Mouse (Mus musculus): ENCODE measurements at regions not wholly inside any gene's neighbourhood (a gene's known extent, or its start where the extent isn't known, plus 50 kb on each side); places are given as distances from the start of the nearest gene placed in this dataset.

DNA sequence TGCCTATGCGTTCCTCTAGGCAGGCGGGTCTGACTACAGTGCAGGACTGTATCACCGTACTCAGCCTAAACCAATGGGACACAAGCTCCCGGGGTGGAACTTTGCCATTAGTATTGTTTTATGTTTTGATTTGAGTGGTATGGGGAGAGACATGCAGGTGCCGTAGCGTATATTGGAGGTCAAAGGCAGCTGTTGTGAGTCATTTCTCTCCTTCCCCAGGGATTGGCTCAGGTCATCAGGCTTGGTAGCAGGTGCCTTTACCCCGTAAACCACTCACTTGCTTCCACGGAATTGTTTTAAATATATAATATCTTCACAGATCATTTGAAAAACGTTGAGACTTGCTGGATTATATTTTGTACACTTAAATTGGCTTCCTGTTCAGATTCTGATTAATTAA lies 58.1 kb upstream of the Dnajc19 start:
- Histone ChIP-seq H3K4me2 (ENCODE audit: low read depth, low read length) (no peak overlapping the region), H3K9me3 (replicated peaks; ENCODE audit: control insufficient read depth, low read length) (no peaks in the 10 kb centered on the region), H3K27me3 (ENCODE audit: control insufficient read depth, insufficient read depth, low read length) (no peaks in the 10 kb centered on the region), H3K4me3 (ENCODE audit: low read depth, low read length) (no peak overlapping the region), H3K36me3 (replicated peaks; ENCODE audit: control insufficient read depth, insufficient read depth, low read depth, low read length) (no peaks in the 10 kb centered on the region), H3K4me1 (ENCODE audit: control insufficient read depth, insufficient read depth, low read length) (no peaks in the 10 kb centered on the region), H3K27ac (replicated peaks; ENCODE audit: low read depth, low read length) (no peak overlapping the region), H3K9ac (replicated peaks; ENCODE audit: low read length) (no peak overlapping the region)
- DNase-seq (ENCODE audit: low spot score) (no peak), ATAC-seq (replicated peaks; ENCODE audit: insufficient number of reproducible peaks, low FRiP score, low TSS enrichment, low read depth) (no peak)
- 77% methylated on average over 9 of the region's 9 CpGs for WGBS

DNA sequence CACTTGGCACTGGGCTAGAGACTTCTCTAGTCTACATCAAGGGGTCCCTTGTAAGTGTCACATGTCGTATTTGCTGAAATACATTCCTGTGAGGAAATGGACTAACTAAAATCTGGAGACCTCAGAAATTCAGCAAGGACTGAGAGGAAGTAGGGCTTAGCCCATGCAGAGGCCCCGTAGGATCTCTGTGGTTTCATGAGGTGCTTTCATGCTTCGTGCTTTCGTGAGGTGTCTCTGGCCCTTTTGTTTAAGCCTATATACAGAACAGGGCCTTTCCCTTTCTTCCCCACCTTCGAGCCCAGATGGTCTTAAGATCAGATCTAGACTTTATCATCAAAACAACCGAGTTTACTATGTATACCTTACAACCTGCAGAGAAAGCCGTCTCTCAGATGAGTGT lies 56.9 kb upstream of the Dnajc19 start:
- no peak for DNase-seq (ENCODE audit: low spot score)
- H3K4me1 ChIP-seq (ENCODE audit: control insufficient read depth, insufficient read depth, low read length): no peaks in the 10 kb centered on the region
- no peaks in the 10 kb centered on the region for H3K27me3 ChIP-seq (ENCODE audit: control insufficient read depth, insufficient read depth, low read length)
- H3K9me3 ChIP-seq (replicated peaks; ENCODE audit: control insufficient read depth, low read length): no peaks in the 10 kb centered on the region
- 86% methylated on average over 7 of the region's 7 CpGs for WGBS
- H3K4me2 ChIP-seq (ENCODE audit: low read depth, low read length): no peak overlapping the region
- no peak for ATAC-seq (replicated peaks; ENCODE audit: insufficient number of reproducible peaks, low FRiP score, low TSS enrichment, low read depth)
- H3K9ac ChIP-seq (replicated peaks; ENCODE audit: low read length): no peak overlapping the region
- no peaks in the 10 kb centered on the region for H3K36me3 ChIP-seq (replicated peaks; ENCODE audit: control insufficient read depth, insufficient read depth, low read depth, low read length)
- no peak overlapping the region for H3K27ac ChIP-seq (replicated peaks; ENCODE audit: low read depth, low read length)
- no peak overlapping the region for H3K4me3 ChIP-seq (ENCODE audit: low read depth, low read length)

DNA sequence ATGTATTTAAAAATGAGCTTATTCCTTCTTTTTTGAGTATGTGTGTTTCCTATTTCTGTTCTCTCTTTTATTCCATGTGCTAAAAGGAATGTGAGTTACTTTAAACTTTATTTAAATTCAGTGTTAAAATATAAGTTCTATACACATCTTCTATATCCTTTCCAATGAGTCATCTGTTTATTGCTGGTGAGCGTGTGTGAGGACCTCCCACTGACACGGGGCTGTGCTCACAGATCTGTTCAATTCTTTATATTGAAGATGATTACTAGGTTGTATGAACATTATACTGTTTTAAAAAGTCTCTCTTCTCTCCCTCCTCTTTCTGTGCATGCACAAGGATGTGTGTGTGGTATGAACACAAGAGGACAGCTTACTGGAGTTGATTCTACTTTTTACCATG lies 55.3 kb upstream of the Dnajc19 start:
- 87% methylated on average over 2 of the region's 2 CpGs for WGBS
- H3K4me2 ChIP-seq (ENCODE audit: low read depth, low read length): no peak overlapping the region
- ATAC-seq (replicated peaks; ENCODE audit: insufficient number of reproducible peaks, low FRiP score, low TSS enrichment, low read depth) (no peak), DNase-seq (ENCODE audit: low spot score) (no peak)
- no peak overlapping the region for H3K9ac ChIP-seq (replicated peaks; ENCODE audit: low read length)
- H3K27ac ChIP-seq (replicated peaks; ENCODE audit: low read depth, low read length): no peak overlapping the region
- no peaks in the 10 kb centered on the region for H3K9me3 ChIP-seq (replicated peaks; ENCODE audit: control insufficient read depth, low read length)
- H3K36me3 ChIP-seq (replicated peaks; ENCODE audit: control insufficient read depth, insufficient read depth, low read depth, low read length): no peaks in the 10 kb centered on the region
- no peaks in the 10 kb centered on the region for H3K4me1 ChIP-seq (ENCODE audit: control insufficient read depth, insufficient read depth, low read length)
- H3K4me3 ChIP-seq (ENCODE audit: low read depth, low read length): no peak overlapping the region
- no peaks in the 10 kb centered on the region for H3K27me3 ChIP-seq (ENCODE audit: control insufficient read depth, insufficient read depth, low read length)
